Mouse (Mus musculus) forelimb bud, embryonic 11.5 days (tissue): ENCODE measurements at regions not wholly inside any gene's neighbourhood (a gene's known extent, or its start where the extent isn't known, plus 50 kb on each side); places are given as distances from the start of the nearest gene placed in this dataset.

Experiments
- DNase-seq: peaks from one replicate; pipeline ENCODE4 v3.0.0-alpha.2; 2012; ENCODE audit warnings: low read depth, low spot score

DNA sequence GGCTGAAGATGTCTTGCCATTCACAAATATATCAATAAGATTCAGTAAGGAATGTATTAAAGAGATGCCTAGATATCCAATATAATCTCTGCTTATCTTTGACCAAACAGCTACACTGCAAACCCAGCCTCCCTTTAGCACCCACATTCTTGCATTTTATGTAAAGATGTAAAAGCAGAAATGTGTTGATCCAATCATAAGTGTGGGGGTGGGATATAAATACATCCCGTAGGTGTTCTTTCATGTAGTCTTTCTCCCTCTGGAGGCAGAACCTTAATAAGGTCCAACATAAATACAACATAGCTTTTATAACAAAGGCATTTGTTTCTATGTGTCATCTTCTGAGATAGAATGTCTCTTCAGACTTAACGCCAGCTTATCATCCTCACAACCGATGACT is 637.1 kb upstream of the Flrt2 start:
- DNase-seq, result no peak

DNA sequence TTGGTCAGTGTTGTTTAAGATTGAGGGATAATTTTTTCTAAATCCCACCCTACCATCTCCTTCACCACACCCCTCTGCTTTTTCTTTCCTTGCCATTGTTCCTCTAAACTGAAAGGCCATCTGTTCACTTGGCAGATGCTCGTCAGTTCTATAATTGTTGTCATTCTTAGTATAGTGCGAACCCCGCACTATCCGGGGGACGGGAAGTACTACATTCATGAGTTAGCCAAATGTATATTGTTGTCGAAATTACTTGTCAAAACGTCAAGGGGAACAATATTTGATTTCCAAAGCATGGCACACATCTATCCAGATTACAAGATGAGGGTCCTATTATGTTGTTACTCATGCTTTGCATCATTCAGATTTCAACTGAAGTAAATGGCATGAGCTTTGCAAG is 635.1 kb upstream of the Flrt2 start:
- DNase-seq, result no peak

DNA sequence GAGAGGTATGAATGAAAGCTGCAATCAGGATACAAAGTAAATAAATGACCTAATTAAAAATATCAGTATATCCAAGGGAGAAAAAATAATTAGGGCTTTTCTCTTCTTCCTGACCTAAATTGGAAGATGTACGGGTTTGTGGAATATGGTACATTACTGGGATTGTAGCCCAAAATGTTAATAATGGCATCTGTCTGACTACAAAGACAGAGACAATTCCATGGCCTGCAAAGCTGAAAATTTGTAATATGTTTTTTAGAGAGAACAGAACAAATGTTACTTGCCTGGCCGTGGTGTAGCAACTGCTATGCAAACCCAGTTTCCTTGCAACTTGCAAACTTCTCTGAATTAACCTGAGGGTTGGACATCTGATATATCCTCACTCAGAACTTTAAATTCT is 632.6 kb upstream of the Flrt2 start:
- DNase-seq, result no peak

DNA sequence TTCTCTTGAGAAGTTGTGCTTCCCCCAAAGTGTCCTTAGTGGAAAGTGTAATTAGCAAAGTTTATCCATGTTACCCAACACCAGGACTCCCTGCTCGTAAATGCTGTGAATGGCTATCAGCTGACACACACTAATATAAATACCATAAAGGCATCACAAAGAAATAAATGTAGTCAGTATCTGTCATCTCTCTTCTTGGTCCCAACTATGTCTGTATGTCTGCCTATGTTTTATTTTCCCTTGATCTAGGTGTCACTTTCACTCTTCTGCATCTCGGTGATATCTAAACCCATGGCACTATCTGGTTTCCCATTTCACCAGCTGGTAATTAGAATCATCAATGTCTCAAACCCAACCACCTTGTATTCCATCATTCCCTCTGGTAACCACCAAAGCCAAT is 619.7 kb upstream of the Flrt2 start:
- DNase-seq, result no peak

DNA sequence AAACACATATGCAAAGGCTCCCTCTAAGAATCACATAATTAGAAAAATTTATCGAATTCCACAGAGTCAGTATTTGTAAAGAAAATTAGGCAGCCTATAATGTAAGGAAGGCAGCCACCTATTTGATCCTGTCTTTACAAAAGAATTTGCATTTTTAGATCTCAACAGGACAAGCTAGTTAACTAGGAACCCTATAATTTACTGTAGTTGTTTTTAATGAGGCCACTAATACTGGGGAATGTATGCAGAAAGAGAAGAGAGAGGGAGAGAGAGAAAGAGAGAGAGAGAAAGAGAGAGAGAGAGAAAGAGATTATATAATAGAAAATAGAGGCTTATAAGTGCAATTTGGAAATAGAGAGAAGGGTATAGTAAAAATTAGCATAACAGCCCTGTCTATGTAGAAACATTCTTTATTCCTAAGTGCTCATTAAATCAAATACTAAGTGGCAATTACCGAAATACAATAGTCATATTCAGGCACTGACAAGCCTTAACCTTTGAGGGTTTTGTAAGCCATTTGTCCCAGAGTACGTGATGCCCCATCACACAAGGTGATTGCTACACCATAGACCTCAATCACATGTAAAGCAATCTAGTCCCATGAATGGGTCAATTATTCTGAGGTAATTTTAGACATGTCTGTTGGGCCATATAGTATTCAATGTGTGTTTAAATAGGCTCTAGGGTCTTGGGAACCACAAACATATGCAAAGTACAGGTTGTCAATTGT is 572.6 kb upstream of the Flrt2 start:
- DNase-seq, result no peak

DNA sequence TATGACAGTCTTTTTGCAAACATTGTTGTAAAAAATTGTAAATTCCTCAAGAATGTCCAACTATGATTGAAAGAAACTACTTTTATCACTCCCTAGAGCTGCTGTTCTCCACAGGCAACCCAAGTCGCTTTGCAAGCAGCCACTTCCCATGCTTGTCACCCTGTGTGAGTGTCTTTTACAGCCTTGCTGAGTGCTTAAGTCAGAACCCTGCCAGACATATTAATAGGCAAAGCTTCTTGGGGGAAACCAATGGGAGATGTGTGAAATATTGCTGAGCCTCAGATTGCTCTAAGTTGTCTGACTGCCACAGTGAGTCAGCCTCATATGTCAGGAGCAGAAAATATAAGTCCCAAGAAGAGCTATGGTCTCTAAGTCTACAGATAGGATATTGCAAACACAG is 559.2 kb upstream of the Flrt2 start:
- peak; percentile 11 for DNase-seq

DNA sequence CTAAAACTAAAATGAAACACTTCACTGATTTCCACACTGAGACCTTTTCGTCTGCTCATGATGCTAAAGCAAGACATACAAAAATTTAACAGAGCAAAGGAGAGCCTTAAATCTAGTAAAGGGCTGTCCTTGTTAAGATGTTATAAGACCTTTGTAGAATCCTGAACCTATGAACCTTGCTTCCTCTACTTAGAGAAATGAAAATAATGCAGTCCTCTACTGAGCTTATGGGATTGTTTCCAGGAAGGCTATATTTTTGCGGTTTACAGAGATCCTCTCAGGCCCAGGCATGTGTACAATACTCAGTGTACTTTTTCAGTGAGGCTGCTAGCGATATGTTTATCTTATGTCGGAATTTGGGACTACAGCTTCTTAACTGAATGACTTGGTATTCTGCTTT is 558.5 kb upstream of the Flrt2 start:
- no peak for DNase-seq

DNA sequence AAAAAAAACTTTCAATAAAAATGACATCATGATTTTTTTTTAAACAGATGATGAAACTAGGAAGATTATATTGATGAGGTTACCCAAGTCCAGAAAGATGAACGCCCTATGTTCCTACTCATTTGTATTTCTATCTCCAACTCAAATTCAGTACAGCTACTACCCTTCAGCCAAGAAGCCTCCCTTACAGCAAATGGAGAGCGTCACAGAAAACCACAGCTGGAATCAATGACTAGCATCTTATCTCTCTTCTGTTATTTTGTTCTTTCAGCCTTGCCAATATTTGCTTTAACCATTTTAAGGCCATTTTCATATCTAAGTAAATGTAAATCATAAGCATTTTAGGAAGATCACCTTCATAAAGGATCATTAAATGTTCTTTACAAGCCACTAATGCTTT is 553.9 kb upstream of the Flrt2 start:
- no peak for DNase-seq

DNA sequence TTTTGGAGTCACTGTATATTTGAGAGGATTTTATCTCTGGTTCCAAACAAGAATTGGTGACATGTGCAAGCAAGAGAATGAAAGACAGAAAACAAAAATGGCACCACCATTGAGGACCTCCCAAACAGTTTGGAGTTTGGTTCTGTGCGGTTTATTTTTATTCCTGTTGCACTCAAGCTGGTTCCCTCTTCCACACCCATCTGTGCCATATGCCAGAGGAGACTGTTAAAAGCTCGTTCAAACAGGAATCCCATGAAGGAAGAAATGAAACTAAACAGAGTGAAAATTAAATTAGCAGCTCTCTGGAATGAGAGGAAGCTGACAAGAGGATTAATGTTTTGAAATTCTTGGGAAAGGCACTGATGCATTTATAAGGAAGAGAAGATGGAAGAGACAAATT is 521.0 kb upstream of the Flrt2 start:
- no peak for DNase-seq

DNA sequence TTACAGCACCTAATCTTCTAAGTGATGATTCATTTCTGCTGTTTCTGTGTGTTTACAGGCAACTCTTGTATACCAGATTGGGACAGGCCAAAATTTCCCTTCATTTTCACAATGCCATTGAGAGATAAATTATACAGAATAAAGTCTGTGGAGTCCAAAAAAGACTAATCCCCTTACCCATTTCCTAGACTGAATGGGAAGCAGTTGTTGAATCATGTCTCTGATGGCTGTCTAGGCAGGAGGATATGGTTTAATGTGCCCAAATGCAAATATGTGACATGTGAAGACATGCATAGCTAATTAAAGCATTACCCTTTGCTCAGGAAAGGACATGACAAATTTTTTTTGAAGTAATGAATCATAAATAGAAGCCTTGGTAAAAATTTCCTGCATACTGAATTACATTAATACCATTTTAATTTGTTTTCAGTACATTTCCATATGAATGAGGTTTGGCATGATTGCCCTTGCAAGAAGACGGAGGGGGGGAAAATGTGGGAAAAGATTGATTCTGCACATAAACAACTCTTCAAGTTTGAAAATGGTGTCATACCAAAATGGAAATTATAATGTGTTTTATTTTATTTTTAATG is 518.1 kb upstream of the Flrt2 start:
- no peak for DNase-seq

DNA sequence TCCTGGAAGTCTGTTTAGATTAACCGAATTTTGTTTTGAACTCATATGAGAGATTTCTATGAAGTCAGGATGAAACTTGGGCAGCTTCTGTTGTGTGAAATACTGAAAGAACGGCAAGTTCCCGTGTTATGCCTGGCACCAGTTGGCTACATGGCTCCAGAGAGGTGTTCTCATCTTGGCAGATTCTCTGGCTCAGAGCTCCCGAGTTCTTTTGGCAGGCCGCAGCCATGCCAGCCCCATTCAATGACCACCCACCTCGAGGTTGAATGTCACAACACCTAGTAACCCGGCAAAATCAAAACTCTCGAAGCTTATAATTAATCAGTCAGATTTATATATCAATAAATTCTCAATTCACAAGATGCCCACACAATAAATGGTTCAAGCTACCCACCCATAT is 489.5 kb upstream of the Flrt2 start:
- DNase-seq, result no peak

DNA sequence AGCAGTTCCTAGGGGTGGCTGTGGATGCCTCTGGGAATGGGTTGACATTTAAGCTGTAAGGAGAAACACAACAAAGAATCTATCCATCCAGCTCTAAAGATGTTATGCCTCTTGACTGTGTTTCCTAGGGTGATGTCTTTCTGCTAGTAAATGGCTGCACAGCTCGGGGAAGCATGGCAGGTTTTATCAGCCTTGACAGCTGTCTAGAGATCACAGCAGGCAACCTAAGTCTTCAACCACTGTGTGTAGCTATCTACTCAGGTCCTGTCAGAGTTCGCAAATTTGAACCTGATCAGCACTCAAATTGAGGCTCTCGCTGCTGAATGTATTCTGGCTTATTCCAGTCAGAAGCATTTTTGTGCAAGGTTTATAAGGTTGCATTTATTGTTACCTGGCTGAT is 486.9 kb upstream of the Flrt2 start:
- no peak for DNase-seq

DNA sequence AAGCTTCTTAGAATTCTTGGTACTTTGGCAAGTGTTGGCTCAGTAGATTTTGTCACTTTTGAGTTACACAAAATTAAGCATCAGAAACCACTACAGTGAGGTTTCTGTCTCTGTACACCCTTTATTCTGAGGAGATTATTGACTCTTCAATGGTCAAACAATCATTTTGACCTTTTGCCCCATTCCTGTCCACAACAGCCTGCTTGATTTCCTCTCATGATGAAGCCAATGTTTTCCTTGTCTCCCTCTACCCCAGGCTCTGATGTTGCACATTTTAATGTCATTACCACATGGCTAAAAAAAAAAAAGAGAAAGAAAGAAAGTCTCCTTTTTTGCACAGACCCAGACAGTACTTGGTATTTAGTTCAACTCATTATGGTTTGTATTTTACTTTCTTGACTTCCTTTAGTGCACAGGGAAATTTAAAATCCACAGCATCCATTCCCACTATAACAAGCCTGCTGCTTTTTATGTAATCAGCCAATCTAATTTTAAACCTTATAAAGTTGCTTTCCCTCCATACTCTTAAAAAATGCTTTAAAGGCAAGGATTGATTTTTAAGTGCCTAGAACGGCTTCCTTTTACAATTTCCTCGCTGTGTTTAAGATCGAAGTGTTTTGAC is 452.8 kb upstream of the Flrt2 start:
- DNase-seq, result no peak

DNA sequence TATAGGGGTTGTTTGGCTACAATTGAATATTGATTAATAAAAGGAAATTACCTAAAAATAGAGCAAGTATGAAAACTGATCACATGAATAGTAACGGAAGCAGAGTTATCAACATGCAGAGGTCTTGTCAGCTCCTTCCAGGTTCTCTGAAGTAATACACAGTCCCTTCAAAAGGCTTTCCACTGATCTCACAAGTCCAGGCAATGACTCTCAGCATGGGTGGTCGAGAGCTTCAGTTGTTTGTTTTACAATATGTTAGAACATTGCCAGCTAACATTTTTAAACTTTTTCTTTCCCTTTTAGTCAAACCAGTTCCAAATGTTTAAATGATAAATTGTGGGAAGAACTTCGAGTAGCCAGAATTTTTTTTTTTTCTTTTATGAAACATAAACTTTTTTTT is 424.8 kb upstream of the Flrt2 start:
- DNase-seq, result no peak

DNA sequence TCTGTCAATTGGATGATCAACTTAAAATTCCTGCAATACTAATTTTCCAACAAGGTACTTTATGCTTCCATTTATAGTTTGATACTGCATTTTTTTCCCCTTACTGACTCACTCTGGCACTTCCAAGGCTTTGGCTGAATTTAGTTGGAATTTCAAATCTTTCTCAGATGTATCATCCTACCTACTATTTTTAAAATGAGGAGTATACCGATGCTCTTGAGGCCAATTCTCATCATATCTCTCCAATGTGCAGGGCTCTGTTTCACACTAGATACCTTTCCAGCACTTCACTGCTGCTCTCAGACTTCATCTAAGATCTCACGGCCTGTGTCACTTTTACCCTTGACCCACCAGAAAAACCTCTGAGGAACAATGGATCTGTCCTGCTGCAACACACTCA is 386.6 kb upstream of the Flrt2 start:
- no peak for DNase-seq

DNA sequence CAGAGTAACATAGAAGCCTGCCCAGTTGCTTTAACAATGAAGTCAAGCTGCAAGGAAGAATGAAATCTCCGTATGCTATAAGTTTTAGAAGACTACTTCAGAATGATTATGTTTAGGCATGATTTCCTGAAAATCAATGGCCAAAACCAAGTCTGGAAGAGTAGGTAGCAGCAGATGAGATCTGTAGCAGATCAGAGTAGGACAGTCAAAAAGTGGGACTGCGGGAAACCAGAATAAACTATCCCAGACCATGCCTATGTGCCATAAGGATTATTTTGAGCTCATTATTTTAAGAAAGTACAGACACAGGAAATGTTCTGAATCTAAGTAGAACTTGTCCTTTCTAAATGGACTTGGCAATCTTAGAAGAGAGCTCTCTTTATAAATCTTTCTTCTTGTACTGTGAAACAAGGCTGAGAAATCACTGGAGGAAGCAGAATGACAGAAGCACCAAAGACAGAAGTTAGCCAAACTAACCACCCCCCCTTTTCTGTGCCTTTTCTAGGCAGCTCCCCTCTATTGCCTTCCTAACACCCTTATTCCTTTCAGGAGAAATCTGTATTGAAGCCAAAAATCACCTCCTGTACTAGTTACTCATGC is 376.8 kb upstream of the Flrt2 start:
- DNase-seq, result no peak

DNA sequence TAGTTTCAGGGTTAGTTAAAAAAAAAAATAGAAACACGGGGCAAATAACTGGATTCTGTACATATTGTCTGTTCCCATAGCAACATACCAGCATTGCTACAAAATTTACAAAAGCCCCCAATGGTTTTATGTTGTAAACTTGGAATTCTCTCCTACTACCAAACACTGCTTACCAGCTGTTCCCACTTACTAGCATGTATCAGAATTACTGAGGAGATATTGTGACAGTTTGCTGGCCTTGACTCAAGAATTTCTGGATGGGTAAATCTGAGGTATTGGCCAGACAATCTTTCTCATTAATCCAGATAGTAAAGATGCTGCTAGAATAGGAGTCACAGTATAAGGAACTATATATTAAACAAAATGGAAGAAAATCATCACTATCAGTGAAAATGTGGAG is 375.2 kb upstream of the Flrt2 start:
- DNase-seq, result no peak

DNA sequence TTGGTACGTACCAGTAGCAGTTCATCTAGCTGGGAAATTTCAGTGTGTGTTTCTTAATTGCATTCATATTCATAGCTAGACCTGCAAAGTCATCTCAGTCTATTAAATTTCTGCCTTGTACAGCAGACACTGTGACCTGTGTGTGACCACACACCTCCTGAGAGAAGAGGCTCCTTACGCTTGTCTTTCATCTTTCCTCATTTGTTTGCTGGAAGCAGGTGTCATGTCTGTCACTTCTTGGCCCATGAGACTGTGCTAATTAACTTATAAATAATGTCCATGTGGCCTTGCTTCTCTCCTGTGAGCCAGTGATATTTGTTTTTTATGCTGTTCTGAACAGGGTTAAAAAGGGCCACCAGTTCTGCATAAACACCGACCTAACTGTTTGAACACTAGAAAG is 370.3 kb upstream of the Flrt2 start:
- no peak for DNase-seq

DNA sequence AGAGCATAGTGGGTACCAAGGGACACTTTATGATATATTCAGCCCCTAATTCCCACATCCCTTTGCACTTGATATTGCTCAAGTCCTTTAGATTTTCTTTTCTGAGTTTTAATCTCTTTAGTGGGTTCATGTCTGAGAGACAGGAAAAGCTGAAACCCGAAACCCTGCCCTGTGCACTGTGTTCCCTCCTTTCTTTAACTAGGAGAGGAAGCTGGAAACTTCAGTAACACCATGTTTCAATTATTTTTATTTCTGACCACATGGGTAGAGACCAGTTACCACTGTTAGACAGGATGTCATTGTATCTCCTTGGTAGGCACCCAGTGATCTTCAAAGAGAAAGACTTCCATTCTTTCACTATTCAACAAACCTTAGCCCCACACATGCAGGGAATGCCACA is 362.4 kb upstream of the Flrt2 start:
- peak; percentile 12 for DNase-seq

DNA sequence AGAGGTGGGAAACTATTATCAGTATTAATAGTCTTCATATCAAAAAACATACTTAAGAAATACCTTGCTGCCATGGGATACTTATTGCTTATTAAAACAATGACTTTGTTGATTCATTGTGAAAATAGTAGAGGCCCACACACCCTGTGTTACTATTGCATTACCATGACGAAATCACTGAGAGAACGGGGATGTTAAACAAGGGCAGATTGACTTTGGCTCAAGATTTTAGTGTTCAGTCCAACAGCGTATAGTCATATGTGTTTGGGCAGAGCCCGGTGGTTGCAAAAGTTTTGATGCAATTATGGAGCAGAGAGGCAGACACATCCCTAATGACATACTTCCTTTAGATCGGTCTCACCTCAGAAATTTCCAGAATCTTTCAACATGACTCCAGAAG is 344.2 kb upstream of the Flrt2 start:
- no peak for DNase-seq

DNA sequence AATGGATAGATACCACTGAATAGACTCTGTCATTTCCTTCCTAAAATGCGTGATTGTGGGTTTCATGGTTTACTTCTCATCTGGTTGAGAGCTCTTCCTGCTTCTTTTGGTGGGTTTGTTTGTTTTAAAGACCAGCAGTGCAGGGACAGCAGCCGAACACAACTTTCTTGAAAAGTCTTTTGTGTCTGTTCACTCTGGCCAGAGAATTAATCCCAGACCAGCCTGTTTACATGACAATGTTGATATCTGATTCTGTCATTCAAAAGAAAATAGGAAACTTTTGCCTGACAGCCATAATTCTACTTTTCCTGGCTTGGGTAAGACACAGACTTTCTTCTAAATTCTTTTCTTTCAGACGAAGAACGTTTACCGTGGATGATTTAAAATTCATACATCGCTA is 336.9 kb upstream of the Flrt2 start:
- DNase-seq, result no peak

DNA sequence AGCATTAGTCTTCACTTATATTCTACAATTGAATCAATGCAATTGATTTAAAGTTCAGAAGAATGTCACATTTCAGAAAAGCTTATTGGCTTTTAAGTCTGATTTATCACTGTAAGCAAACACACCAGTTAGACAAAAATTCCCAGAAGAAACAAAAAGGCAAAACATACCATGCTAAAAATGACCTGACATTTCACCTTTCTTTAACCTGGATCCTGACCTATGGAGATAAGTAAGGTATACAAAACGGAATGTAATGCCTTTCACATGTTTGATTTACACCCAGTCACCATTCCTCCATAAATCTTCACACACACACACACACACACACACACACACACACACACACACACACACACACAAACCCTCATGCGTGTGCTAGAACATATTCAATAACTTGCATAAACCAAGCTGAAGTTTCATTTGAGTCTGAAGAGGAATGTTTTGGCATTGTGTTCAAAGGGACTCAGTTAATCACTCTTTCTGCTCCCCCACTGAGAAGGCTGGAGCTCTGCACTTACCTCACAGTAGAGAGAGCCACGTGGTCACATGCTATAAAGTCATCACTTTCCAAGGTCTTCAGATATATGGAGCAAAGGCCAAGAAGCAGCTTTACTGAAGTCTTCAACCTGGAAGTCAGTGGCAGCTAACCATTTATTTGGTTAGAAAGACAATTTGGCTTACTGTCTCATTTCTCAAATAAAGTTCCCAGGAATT is 307.6 kb upstream of the Flrt2 start:
- DNase-seq, result peak; percentile 57
